Mouse (Mus musculus) gastrocnemius, adult 18-20 months (tissue): ENCODE measurements around the gene Lrfn2. TPM values are rescaled to one million over a fixed set of nuclear protein-coding genes. Genes with fewer than 3 reads are reported as not detected.

ENCODE experiments used
- DNase-seq: peaks from one replicate; pipeline ENCODE4 v3.0.0; 2021; ENCODE audit warnings: low spot score
- total RNA-seq, 2 experiments: library from RNA; stranded (reverse); gene quantifications; 2 replicates each; pipeline ENCODE4 v1.2.3; 2021

Lrfn2 gene
- total RNA-seq, 2 experiments from 2014 or later, result 0.12 TPM; not detected in 1

DNA sequence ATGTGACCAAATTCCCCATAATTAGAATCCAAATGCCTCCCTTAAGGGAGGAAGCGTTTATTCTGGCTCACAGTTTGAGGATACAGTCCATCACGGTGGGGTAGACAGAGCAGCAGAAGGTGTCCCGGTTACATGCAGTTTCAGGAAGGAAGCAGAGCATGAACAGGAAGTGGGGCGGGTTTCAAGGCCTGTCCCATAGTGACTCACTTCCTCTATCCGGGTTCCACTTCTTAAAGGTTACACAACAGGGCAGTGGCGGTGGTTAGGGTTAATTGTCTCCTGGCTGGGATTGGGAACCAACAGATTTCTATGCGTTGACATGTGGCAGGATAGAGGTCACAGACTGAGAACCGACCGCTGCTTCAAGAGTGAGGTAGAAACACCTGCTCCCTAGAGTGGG lies 31.6 kb downstream of the Lrfn2 start:
- no peak for DNase-seq

DNA sequence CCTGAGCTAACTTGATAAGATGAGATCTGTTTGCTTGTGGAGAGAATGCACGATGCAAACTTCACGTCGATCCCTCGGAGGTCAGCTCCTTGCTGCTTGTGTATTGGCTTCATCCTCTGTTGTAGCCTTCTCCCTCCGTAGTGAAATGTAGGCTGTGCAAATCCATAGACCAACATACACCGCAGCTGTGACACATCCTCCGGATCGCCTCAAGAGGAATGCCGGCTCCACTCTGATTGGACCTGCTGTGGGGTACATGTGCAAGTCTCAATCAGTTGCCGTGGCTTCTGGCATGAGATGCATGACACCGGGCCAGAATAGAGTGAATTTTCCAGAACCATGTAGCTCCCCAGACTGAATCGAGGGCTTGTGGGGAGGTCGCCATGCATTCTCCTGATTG lies 36.1 kb downstream of the Lrfn2 start:
- no peak for DNase-seq

DNA sequence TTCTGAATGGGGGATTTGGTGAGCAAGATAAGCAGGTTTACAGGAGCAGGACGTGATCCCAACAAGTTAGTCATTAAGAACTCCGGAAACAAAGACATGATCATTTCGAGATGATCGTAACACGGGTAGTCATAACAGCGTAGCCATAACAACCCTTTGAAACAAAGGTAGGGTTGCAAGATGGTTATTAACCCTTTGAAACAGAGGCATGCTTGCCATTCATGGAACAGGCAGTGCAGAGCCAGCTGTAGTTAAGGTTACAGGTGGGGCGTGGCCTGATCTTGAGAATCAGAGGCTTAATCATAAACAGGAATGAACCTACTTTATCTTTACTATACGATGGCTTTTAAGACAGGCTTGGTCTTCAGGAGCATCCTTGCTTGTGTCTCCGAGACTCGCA lies 39.1 kb downstream of the Lrfn2 start:
- no peak for DNase-seq

DNA sequence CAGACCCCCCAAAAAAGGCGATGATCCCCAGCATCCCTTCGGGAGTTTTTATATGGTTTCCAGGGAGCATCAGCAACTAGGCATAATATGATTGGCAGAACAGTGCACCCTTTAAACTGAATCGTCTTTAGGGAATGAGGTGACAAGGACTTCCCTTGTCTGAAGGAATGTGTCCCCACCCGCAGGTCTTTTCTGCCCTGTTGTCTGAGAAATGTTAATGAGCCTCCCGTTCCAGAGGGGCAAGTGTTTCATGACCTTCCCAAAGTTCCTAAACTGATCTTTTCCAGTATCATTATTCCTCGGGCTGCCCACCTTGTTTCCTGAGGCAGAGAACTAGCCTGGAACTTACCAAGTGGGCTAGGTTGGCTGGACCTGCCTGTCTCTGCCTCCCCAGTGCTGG lies 40.7 kb downstream of the Lrfn2 start:
- DNase-seq, result no peak

DNA sequence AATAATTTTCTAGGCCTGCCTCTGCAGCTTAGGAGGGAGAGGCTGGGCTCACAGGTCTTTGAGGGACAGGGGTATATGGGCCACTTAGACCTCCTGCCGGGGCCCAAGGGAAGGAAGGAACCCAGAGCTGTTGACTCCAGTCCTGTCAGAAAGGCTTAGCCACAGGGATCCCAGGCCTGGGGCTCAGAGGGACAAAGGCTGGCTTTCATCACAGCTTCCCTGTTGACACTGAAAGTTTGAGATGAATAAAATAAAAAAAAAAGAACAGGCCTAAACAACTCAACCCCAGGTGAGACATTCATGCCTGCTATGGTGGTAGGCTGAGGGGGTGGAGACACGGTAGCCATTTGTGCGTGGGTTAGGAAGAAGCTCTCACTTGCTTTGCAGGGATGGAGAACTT lies 41.2 kb downstream of the Lrfn2 start:
- DNase-seq, result no peak

DNA sequence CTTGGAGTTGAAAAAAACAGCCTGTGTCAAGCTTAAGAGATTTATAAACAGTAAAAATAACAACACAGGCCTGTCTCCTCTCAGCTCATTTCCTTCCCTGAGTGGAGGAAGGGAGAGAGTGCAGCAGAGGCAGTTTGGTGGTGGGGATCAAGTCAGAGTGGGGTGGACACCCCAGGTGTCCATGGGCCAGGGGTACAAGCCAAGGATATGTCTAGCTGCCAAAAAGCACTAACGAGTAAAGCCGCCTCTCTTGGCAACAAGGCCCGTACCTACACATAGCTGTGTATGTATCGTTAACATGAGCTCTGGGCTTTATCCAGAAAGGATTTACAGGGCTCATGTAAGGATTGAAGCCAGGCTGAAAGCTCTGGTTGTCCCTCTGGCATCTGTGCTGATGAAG lies 42.9 kb downstream of the Lrfn2 start:
- DNase-seq, result no peak

DNA sequence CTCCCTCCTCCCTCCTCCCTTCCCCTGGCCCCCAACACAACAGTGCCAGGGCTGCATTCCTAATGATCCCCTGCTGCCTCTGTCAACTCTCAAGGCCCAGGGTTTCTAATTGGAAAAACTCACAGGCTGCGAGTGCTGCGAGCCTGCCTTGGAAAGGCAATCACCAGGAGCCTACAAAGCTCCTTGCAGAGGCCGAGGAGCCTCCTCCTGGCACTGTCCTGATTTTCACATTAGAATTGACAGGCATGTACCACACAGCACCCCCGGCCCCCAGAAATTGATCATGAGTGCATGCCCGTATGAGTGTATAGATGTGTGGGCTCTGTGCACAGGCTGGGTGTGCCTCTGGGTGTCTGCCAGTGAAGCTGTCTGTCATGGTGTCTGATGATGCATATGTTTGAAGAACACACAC lies 44.4 kb downstream of the Lrfn2 start:
- no peak for DNase-seq

DNA sequence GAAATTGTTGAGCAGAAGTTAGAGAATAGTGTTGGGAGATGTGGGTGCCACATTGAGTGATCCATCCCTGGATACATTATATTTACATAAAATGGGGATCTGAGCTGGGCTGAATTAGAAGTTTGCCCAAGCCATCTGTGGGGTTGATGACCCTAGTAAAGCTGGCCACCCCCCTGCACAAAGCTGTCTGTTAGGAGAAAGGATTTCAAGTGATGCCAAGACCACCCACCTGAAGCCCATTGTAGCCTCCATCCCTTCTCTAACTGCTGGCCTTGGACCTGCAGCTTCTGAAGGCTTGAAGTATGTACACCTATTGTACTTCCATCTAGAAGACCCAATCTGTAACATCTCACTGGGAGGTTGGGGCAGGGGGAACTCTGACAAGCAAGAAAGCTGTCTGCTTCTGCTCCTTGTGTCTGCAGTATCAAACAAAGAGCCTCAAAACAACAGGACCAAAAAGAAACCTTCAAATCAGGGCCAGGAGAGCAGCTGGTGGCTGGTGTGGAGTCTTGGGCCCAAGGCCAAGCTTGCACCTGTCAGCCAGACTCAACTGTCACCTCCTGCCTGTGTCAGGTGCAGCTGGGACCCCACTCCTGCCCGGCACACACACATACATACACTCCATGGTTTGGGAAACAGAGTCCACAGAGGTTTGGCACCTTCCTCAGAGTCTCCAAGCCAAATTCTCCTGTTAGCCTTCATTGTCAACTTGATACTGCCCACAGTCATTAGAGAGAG lies 63.2 kb downstream of the Lrfn2 start:
- DNase-seq, result no peak

DNA sequence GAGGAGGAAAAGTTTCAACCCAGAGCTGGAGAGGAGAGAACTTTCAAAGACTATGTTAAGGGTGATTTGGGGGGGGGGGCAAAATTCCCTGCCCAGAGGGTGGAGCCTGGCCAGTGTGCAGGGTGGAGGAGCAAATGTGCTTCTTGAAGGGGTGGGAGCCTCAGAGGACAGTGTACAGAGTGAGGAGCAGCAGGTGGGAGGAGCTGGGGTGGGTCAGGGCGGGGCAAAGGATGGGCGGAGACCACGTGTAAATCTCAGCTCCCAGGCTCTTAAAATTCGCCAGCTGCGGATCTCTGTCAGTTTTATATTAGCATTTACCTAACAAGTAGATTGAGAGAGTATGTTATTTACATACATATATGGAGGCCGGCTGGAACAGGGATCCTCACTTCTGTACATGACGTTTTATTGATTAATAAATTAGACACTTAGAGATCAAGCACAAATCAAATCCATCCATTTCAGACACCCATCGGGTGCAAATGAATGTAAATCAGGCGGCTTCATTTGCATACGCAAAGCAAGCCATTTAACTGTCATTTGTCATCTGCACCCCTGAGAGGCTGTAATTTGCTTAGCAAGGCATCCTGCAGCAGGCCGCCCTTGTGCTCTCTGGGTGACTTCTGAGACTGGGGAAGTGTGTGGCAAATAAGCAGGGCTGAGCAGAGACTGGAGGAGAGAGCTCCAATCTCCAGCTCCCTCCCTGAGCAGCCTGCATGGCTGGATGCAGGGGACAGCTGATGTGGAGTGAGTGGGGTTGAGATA lies 67.5 kb downstream of the Lrfn2 start:
- no peak for DNase-seq

DNA sequence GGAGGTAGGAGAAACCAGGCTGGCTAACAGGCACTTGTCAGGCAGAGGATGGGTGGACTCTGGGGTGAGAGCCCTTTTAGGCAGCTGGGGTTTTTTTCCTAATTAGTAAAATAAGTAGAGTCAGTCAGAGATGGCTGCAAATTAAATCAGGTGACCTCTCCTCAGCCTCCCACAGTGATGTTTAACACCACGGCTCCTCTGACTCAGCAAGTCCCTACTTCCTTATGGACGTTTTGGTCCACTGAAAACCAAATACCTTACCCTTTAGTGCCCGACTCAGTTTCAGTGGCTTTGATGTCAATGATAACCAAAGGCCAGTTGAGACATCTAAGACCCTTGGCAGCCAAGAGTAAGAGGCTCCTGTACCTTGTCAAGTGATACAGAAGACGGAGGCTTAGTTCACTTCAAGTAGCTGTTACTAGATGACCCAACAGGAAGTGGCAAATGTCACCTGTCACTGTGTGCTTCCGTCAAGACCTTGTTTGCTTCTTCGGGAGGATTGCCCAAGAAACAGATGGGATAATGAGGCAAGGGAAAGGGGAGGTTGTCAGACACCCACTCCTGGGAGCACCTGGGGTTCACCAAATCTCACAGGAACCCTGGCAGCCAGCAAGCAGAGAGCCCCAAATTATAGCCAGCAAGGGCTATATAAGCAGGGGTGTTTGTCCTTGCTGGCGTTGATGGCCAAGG lies 77.3 kb downstream of the Lrfn2 start:
- no peak for DNase-seq

DNA sequence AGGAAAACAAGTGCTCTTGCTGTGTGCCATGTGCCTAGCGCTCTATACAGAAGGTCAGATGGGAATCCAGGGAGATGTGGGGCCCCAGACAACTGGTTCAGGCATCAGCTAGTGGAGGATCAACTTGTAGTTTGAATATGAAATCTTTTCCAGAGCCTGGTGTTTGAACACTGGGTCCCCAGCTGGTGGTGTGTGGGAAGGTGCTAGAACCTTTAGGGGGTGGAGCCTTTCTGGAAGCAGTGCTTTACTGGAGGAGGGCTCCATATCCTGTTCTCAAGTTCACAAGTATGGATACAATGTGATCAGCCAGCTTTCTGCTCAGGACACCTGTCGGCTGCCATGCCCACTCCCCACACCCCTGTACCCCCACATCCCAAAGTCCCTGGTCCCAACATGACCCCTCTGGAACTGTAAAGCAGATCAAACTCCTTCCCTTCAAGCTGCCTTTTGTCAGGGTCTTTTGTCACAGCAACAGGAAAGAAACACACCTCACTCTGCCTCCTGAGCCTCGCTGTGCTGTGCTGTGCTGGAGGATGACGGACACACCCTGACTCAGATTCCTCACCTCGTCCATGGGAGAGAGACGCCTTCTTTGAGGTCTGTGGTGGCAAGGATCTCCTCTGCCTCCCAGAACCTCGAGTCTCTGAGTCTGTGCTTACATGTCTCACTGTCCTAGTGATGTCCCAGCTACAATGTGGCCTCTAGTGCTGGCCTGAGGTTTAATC lies 81.9 kb downstream of the Lrfn2 start:
- DNase-seq, result no peak

DNA sequence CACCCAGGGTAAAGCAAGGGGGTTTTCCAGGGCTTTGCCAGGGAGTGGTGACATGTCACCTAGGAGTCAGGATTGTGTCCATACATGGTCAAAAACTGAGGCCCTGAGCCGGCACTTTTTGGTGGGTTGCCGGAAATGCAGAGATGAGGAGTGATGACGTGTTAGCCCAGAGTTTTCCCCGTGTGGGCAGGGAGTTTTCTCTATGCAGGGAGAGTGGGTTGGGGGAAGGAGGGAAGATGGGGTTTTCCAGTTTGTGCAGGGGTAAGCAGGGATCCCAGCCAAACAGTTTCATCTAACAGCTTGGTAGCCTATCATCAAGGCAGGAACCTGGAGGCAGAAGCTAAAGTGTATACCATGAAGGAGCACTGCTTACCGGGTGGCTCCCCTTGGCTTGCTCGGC lies 83.2 kb downstream of the Lrfn2 start:
- no peak for DNase-seq

DNA sequence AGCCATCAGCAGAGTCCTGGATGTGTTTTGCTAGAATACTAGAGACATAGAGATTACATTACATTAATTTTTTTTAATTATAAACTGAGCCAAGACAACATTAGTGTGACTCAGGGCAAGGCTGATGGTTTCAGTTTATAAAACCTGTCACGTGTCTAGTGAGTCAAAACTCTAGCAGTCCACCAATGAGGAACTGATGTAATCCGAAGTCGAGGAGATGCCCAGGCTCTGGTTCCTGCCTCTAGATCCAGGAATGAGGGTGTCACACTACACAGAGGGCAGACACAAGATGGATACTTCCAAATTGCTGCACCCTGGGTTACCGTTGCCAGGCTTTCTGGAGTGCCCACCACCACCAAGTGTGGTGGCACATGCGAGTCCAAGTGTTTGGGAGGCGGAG lies 84.0 kb downstream of the Lrfn2 start:
- DNase-seq, result no peak

DNA sequence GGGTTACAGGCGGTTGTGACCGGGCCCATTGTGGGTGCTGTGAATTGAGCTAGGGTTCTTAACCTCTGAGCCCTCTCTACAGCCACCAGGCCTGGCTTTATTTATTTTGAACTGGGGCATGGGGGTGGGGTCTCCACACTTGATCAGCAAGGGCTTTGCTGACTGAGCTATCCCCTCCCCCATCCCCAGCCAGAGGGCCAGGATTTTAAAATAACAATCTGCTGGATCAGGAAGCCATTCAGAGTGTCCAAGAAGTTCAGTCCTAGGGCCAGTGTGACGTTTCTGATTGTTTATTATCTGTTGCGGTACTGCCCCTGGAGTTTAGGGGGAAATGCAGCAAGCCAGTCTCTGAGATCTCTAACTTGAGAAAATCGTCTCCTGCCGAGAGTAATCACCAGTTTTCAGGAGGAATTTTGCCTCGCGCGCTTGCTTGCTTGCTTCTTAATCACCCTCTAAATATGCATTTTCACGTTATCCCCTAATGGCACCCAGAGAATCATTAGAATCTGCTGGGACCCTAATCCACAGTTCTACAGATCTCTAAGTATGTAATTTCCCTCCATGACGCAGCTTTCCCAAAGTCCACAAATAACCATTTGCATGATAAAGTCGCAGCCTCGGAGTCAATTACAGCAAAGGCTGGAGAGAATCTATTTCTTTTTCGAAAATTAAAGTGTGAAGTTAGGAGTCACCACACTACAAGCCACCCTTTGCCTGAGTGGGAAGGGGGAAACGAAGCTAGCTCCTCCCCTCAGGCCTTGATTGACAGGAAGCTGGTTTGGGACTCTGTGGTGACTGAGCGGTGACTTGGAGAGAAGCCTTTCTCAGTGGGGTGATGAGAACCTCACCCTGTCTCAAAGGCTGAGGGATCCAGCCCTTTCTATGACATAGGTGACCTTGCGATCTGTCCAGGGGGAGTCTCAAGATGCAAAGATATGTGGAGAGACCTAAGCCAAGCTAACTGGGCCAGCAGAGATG lies 85.5 kb downstream of the Lrfn2 start:
- no peak for DNase-seq

DNA sequence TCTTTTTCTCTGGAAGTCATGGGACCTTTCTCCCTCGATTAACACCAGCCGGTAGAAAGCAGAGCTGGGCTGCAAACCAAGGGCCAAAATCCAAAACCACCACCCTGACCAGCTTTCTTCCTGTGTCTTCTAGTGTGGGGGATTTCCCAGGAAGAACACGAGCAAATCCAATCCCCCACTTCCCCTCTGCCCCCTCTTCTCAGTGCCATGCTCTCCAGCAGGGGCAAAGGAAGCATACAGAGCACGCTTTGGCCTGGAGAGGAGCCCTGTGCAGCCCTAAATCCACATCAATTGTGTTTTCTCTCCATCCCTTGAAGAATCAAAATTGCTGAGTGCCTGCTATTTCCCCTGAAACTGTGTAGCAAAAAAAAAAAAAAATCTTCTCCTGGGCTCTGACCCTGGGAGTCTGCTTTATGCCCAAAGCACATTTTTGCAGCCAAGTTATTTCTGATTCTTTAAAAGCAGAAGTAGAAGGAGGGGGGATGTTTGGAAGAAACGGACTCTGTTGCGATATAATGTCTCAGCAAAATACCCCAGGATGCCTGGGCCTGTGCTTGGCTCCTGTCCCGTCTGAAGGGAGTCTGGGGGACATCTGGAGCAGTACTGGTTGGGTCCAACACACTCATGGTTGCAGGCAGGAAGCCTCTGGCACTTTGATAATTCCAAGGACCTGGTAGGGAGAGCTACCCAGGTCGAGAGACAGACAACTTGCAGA lies 86.8 kb downstream of the Lrfn2 start:
- no peak for DNase-seq

DNA sequence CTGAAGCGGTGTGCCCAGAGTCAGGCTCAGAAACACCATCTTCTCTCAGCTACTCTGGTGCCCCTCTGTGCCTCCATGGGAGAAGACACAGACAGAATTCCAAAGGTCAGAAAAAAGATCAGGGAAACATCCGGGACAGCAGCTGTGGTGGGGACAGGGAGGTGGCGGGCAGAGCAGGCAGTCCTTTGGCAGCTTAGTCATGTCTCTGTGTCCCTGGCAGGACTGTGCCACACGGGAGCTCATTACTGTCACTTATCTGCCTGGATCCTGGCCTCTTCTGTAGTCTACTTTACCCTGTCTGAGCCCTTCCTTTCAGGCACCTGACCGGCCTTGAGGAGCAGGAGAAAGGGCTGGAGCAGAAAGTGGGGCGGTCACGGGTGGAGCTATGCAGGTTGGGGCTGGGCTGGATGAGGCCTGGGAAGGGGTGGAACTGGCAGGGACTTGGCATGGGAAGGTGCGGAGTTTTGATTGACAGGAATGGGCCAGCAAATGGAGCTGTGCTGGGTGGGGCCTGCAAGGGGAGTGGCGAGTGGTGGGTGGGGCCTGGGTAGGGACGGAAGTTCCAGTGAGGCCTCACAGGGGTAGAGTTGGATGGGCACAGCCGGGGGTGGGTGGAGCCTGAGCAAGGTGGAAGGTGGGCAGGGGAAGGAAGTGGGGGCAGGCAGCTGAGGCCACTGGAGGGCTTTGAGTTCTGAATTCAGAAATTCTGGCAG lies 97.5 kb downstream of the Lrfn2 start:
- DNase-seq, result no peak

DNA sequence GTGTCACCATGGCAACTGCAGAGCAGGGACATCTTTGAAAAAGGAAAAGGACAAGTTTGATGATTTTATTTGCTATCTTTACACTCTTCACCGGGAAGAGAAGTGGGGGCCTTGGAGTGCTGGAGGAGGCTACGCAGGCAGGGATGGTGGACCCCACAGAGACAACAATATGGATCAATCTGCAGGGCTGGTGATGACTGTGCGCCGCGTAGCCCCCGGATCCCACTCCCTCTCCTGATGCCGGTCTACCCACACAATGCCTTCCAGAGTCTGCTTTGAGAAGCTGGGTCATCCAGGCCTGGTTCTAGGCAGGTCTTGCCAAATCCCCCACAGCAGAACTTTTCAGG lies 98.1 kb downstream of the Lrfn2 start:
- no peak for DNase-seq

DNA sequence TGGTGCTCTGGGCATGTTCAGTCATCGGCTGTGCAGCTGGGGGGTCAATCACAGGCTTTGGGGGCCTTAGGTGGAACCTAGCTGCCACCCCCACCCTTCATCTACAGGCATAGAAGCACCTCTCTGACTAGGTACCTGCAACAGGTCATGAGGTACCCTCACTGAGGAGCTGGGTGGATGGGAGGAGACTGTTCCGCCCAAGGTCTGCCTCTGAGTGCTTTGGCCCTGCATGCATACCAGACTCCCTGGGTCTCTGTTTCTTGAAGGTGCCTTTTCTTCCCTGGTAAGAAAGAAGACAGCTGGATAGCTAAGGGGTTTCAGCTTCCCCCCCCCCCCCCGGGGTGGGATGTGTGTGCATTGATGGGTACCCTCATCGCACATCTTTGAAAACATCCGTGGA lies 98.7 kb downstream of the Lrfn2 start:
- no peak for DNase-seq

DNA sequence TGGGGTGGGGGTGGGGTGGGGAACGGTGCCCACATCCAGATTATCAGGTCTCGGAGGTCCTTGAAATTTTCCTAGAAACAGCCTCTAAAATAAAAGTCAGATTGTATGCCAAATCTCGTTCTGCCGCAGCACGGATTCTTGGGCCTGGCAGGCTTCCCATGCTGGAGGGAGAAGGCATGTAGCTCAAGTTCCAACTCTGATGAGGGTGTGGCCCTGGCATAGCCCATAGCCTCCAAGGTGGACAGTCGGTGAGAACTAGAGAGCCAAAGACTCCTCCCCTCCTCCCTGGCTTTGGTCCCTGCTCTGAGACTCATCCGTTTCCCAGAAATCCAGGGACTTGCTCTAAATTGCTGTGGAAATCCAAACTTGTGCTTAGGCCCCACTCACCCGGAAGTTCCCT lies 99.6 kb downstream of the Lrfn2 start:
- DNase-seq, result peak; percentile 4

DNA sequence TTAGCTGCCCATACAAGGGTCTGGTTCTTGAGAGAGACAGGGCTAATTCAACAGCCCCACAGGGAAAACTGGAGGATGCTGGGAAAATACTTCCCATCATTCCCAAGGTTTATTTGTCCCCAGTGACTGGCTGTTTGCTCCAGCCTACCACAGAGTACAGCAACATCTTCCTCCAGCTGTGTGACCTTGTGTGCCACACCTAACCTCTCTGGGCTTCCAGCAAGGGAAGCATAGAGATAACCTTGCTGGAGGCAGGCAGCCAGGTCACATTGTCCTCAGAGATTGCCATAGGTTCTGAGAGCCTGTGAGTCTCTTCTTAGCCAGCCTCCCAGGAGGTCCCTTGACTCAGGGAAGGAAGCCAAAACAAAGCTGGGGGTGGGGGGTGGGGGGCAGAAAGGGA lies 101.1 kb downstream of the Lrfn2 start:
- DNase-seq, result no peak
